Mouse (Mus musculus) hindbrain, postnatal 0 days (tissue): ENCODE measurements at regions not wholly inside any gene's neighbourhood (a gene's known extent, or its start where the extent isn't known, plus 50 kb on each side); places are given as distances from the start of the nearest gene placed in this dataset.

Experiments
- ATAC-seq: fragments of 200-750 bp; cut with Nextera tagmentation; 2 replicates; pipeline ENCODE4 v1.8.0; 2017; ENCODE audit warnings: mild to moderate bottlenecking, moderate TSS enrichment, moderate library complexity
- DNase-seq: peaks from one replicate; pipeline ENCODE4 v3.0.0-alpha.2; 2015; ENCODE audit warnings: low spot score
- H3K27ac ChIP-seq: fragments of 300-500 bp; sonication (generic); 2 replicates; pipeline ENCODE4 v1.5.1; 2014; ENCODE audit warnings: mild to moderate bottlenecking
- H3K27me3 ChIP-seq: fragments of 300-500 bp; sonication (generic); 2 replicates; pipeline ENCODE4 v1.6.1; 2014; ENCODE audit warnings: low read length, mixed read lengths; ENCODE audit not compliant: insufficient read depth
- H3K36me3 ChIP-seq: fragments of 300-500 bp; sonication (generic); 2 replicates; pipeline ENCODE4 v1.6.1; 2014; ENCODE audit warnings: low read length, mixed read lengths; ENCODE audit not compliant: insufficient read depth
- H3K4me1 ChIP-seq: fragments of 300-500 bp; sonication (generic); 2 replicates; pipeline ENCODE4 v1.6.1; 2014; ENCODE audit warnings: antibody characterized with exemption, low read length, mixed read lengths; ENCODE audit not compliant: insufficient read depth
- H3K4me2 ChIP-seq: fragments of 300-500 bp; sonication (generic); 2 replicates; pipeline ENCODE4 v1.6.1; 2014; ENCODE audit warnings: low read depth, mild to moderate bottlenecking, low read length, moderate library complexity, mixed read lengths
- H3K4me3 ChIP-seq: fragments of 300-500 bp; sonication (generic); 2 replicates; pipeline ENCODE4 v1.5.1; 2014; ENCODE audit warnings: low read length
- H3K9ac ChIP-seq: fragments of 300-500 bp; sonication (generic); replicated peaks from 2 replicates; pipeline ENCODE4 v1.6.1; 2014; ENCODE audit warnings: mild to moderate bottlenecking, low read length, moderate library complexity, mixed read lengths
- H3K9me3 ChIP-seq: fragments of 300-500 bp; sonication (generic); 2 replicates; pipeline ENCODE4 v1.6.1; 2016; ENCODE audit warnings: low read length, mixed read lengths
- CTCF ChIP-seq: IDR thresholded peaks from 2 replicates; pipeline ENCODE4 v1.5.1; 2016; ENCODE audit warnings: antibody characterized with exemption, control low read depth, low read depth
- WGBS: fragments of 180-500 bp; shearing (Covaris S2); extraction: QIAGEN DNeasy Blood & Tissue Kit; methylation state at CpG from one replicate; pipeline ENCODE4 v1.1.7; 2014; 5-methylcytosine and 5-hydroxymethylcytosine counted together

- peak; percentile 42 for DNase-seq
Observed at GRCm38 (mm10) chr16:31551416-31552151, 111.7 kb upstream of the Dlg1 start.

GRCm38 (mm10) chr16:31553361-31554146 lies 109.7 kb upstream of the Dlg1 start:
- H3K4me1 ChIP-seq: no peaks in the 10 kb centered on the region
- TF ChIP-seq CTCF: no peak
- H3K27ac ChIP-seq: no peak overlapping the region
- H3K9ac ChIP-seq: no peak overlapping the region
- H3K9me3 ChIP-seq: no peaks in the 10 kb centered on the region
- no peaks in the 10 kb centered on the region for H3K27me3 ChIP-seq
- DNase-seq (no peak), ATAC-seq (no peak)
- no peak overlapping the region for H3K4me3 ChIP-seq
- WGBS: 82% methylated on average over 8 of the region's 8 CpGs
- no peak overlapping the region for H3K4me2 ChIP-seq
- H3K36me3 ChIP-seq: no peaks in the 10 kb centered on the region

More at GRCm38 (mm10) chr16:31551416-31552151, 111.7 kb upstream of the Dlg1 start:
- Histone ChIP-seq H3K4me3 (no peak overlapping the region), H3K4me1 (0 out of 2 replicates have a peak, but pooled peaks cover 3% of the 10 kb centered on the region), H3K36me3 (no peaks in the 10 kb centered on the region), H3K4me2 (no peak overlapping the region), H3K9ac (no peak overlapping the region), H3K27me3 (no peaks in the 10 kb centered on the region), H3K27ac (no peak overlapping the region), H3K9me3 (no peaks in the 10 kb centered on the region)
- ATAC-seq: peak; percentile 53
- TF ChIP-seq CTCF: no peak
- WGBS: 28% methylated on average over 11 of the region's 11 CpGs

GRCm38 (mm10) chr16:31560426-31560825 lies 102.8 kb upstream of the Dlg1 start:
- Histone ChIP-seq H3K9ac (no peak overlapping the region), H3K36me3 (no peaks in the 10 kb centered on the region), H3K9me3 (no peaks in the 10 kb centered on the region), H3K27me3 (no peaks in the 10 kb centered on the region), H3K4me1 (no peaks in the 10 kb centered on the region), H3K4me3 (no peak overlapping the region), H3K4me2 (no peak overlapping the region), H3K27ac (no peak overlapping the region)
- ATAC-seq (no peak), DNase-seq (no peak)
- no peak for TF ChIP-seq CTCF

- DNase-seq (no peak), ATAC-seq (no peak)
- no peak for TF ChIP-seq CTCF
- WGBS: 77% methylated on average over 5 of the region's 5 CpGs
- H3K27ac ChIP-seq: no peak overlapping the region
- no peaks in the 10 kb centered on the region for H3K27me3 ChIP-seq
- H3K4me3 ChIP-seq: no peak overlapping the region
- no peaks in the 10 kb centered on the region for H3K4me1 ChIP-seq
- H3K9me3 ChIP-seq: no peaks in the 10 kb centered on the region
- no peaks in the 10 kb centered on the region for H3K36me3 ChIP-seq
- no peak overlapping the region for H3K4me2 ChIP-seq
- H3K9ac ChIP-seq: no peak overlapping the region
Observed at GRCm38 (mm10) chr16:31564926-31565325, 98.3 kb upstream of the Dlg1 start.

DNA sequence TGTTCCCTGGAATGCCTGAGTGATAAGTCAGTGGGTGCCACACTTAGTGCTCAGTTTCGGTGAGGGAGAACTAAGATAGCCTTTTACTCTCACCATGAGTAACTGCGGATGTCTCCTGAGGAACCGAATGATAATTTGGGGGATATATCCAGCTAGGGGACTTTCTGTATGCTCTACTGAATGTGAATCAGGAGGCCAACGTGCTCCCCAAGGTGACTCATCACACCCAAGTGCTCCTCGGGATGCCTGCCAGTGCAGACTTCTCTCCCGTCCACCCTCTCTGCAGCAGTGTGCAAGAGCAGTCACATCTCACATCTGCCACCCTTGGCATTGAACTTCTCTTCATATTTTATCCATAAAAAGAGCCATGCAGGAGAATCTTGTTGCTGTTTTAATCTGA lies 94.9 kb upstream of the Dlg1 start:
- H3K9me3 ChIP-seq: no peaks in the 10 kb centered on the region
- no peak for TF ChIP-seq CTCF
- ATAC-seq: no peak
- no peaks in the 10 kb centered on the region for H3K4me1 ChIP-seq
- H3K27ac ChIP-seq: no peak overlapping the region
- H3K27me3 ChIP-seq: no peaks in the 10 kb centered on the region
- no peak overlapping the region for H3K9ac ChIP-seq
- no peaks in the 10 kb centered on the region for H3K36me3 ChIP-seq
- H3K4me3 ChIP-seq: no peak overlapping the region
- no peak overlapping the region for H3K4me2 ChIP-seq
- no peak for DNase-seq
- WGBS: 88% methylated on average over 6 of the region's 6 CpGs

DNA sequence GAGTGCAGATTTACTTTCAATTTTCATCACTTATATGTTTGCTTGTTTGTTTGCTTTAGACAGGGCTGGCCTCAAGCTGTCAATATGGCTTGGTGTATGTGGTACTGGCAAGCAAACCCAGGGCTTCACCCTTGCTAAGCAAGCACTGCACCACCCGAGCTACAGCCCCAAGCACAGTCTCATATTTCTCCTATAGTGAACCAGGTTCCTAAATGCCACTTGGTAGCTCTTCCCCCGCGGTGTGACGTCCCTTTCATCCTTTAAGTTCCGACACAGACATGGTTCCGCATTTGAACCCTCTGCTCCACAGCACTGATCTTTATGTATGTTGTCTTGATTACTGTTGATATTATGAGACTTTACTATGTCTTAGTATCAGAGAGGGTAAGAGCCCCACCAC lies 93.4 kb upstream of the Dlg1 start:
- H3K36me3 ChIP-seq: no peaks in the 10 kb centered on the region
- H3K27me3 ChIP-seq: no peaks in the 10 kb centered on the region
- 76% methylated on average over 6 of the region's 6 CpGs for WGBS
- H3K4me2 ChIP-seq: no peak overlapping the region
- no peaks in the 10 kb centered on the region for H3K9me3 ChIP-seq
- no peak overlapping the region for H3K9ac ChIP-seq
- no peak overlapping the region for H3K4me3 ChIP-seq
- H3K27ac ChIP-seq: no peak overlapping the region
- no peak for TF ChIP-seq CTCF
- no peaks in the 10 kb centered on the region for H3K4me1 ChIP-seq
- DNase-seq (no peak), ATAC-seq (no peak)
